ENCODE assay signal across 9 mouse cellular contexts in genomic region chr7:43671064-43671808, GRCm38 (mm10). TPM values are rescaled to one million over a fixed set of nuclear protein-coding genes. Genes with fewer than 3 reads are reported as not detected.
DNase-seq lines count a peak whose midpoint lies in the region; ATAC-seq lines count a peak whose summit lies in the region.
"Had no signal": no experiment of that assay in that cellular context is flagged by ENCODE, and none has a peak within 500 bp of the region (broad histone marks: within the 10 kb centered on the region; RNA-seq: fewer than 3 reads in every experiment).

No protein-coding gene starts in this region.

- H3K9me3 ChIP-seq in lung, embryonic 15.5 days = no peaks in the 10 kb centered on the region
- H3K9me3 ChIP-seq in limb, embryonic 11.5 days (ENCODE audit: control insufficient read depth, low read length) = no peaks in the 10 kb centered on the region
- no peaks in the 10 kb centered on the region for H3K9me3 ChIP-seq in neural tube, embryonic 15.5 days (replicated peaks)

- WGBS in lung, embryonic 15.5 days = 66% methylated on average over 11 of the region's 11 CpGs
- WGBS in limb, embryonic 11.5 days = 70% methylated on average over 11 of the region's 11 CpGs
- 69% methylated on average over 11 of the region's 11 CpGs for WGBS in neural tube, embryonic 15.5 days

- peaks cover 8% of the 10 kb centered on the region for H3K4me1 ChIP-seq in lung, embryonic 15.5 days
- peaks cover 5% of the 10 kb centered on the region for H3K4me1 ChIP-seq in limb, embryonic 11.5 days (ENCODE audit: control insufficient read depth, insufficient read depth, low read length)
- H3K4me1 ChIP-seq in neural tube, embryonic 15.5 days = peaks cover 13% of the 10 kb centered on the region

- peak overlapping the region; percentile 65 for H3K4me3 ChIP-seq in lung, embryonic 15.5 days
- H3K4me3 ChIP-seq in limb, embryonic 11.5 days (ENCODE audit: low read depth, low read length) = peak overlapping the region; percentile 63
- H3K4me3 ChIP-seq in neural tube, embryonic 15.5 days (replicated peaks) = peak overlapping the region; percentile 66

- H3K9ac ChIP-seq in lung, embryonic 15.5 days = no peak overlapping the region
- peak overlapping the region; percentile 44; the same call in 1 of the 2 replicates for H3K9ac ChIP-seq in limb, embryonic 11.5 days (ENCODE audit: low read length)
- peak overlapping the region; percentile 72 for H3K9ac ChIP-seq in neural tube, embryonic 15.5 days (replicated peaks)

- H3K27ac ChIP-seq in lung, embryonic 15.5 days = 0 out of 2 replicates have a peak overlapping the region, but pooled peaks have one; percentile 20
- H3K27ac ChIP-seq in limb, embryonic 11.5 days (replicated peaks; ENCODE audit: low read depth, low read length) = no peak overlapping the region
- peak overlapping the region; percentile 43; the same call in 1 of the 2 replicates for H3K27ac ChIP-seq in neural tube, embryonic 15.5 days (replicated peaks)

- ATAC-seq in lung, embryonic 15.5 days (ENCODE audit: borderline replicate concordance, extremely low read depth, low FRiP score, low TSS enrichment) = no peak; the same call in 1 of the 2 replicates
- ATAC-seq in limb, embryonic 11.5 days (ENCODE audit: insufficient number of reproducible peaks, low FRiP score, low TSS enrichment, low read depth) = peak; percentile 33; the same call in 1 of the 2 replicates
- peak; percentile 58 for ATAC-seq in neural tube, embryonic 15.5 days (ENCODE audit: low FRiP score)
- no peak for ATAC-seq in monocyte, adult 5-6 weeks (replicated peaks; ENCODE audit: insufficient number of reproducible peaks, low FRiP score, low TSS enrichment, poor library complexity, severe bottlenecking)

- H3K27me3 ChIP-seq in lung, embryonic 15.5 days = no peaks in the 10 kb centered on the region
- no peaks in the 10 kb centered on the region for H3K27me3 ChIP-seq in limb, embryonic 11.5 days (ENCODE audit: control insufficient read depth, insufficient read depth, low read length)
- no peaks in the 10 kb centered on the region for H3K27me3 ChIP-seq in neural tube, embryonic 15.5 days (replicated peaks)

- DNase-seq in adrenal gland, adult (ENCODE audit: inconsistent age in 2 of 2, low spot score in 1 of 2) = peak; percentile 40 to 60
- DNase-seq in adrenal gland, postnatal 25 days = no peak
- no peak for DNase-seq in lung, adult 18-20 months
- DNase-seq in limb, embryonic 11.5 days (ENCODE audit: low spot score) = no peak
- DNase-seq in left cerebral cortex, postnatal 10 days (ENCODE audit: extremely low spot score in 1 of 2, low spot score in 2 of 2) = no peak

- intact Hi-C loops in left cerebral cortex, postnatal 10 days (cut with DNase I) = no loop called here

- H3K36me3 ChIP-seq in lung, embryonic 15.5 days = peaks cover 14% of the 10 kb centered on the region
- H3K36me3 ChIP-seq in limb, embryonic 11.5 days (ENCODE audit: control insufficient read depth, insufficient read depth, low read length) = peaks cover 9% of the 10 kb centered on the region
- peaks cover 19% of the 10 kb centered on the region for H3K36me3 ChIP-seq in neural tube, embryonic 15.5 days

- peak overlapping the region; percentile 79 for H3K4me2 ChIP-seq in lung, embryonic 15.5 days
- H3K4me2 ChIP-seq in limb, embryonic 11.5 days (ENCODE audit: low read depth, severe bottlenecking) = peak overlapping the region; percentile 34
- peak overlapping the region; percentile 69 for H3K4me2 ChIP-seq in neural tube, embryonic 15.5 days

RNA-seq across cellular contexts. Expression of gene Ctu1, which starts 0.6 kb away (rescaled TPM):
- 11.1 and 13.4 TPM in 2 replicates for total RNA-seq in adrenal gland, postnatal 25 days (2021)
- polyA plus RNA-seq in lung, embryonic 15.5 days (2015; fragmentation: Nextera tagmentation; extraction: Ambion mirVana) = 13.9 and 14.2 TPM in 2 replicates
- 10.5 and 10.8 TPM in 2 replicates for polyA plus RNA-seq in limb, embryonic 11.5 days (2014; fragmentation: Nextera tagmentation; extraction: Ambion mirVana)
- 19.9 and 22.3 TPM in 2 replicates for polyA plus RNA-seq in neural tube, embryonic 15.5 days (2015; fragmentation: Nextera tagmentation; extraction: Ambion mirVana)
- 10 to 100 TPM; 12.4 TPM for total RNA-seq in left cerebral cortex, postnatal 10 days (2021)
- total RNA-seq in monocyte, adult 5-6 weeks (2017) = 3.4 to 6.1 TPM (median 5.4 TPM) in 3 replicates

RNA-seq across cellular contexts. Expression of gene Siglece, which starts 11.3 kb away (rescaled TPM):
- total RNA-seq in adrenal gland, postnatal 25 days (2021) = 1.9 and 2.1 TPM in 2 replicates
- 0.74 and 1.0 TPM in 2 replicates for polyA plus RNA-seq in lung, embryonic 15.5 days (2015; fragmentation: Nextera tagmentation; extraction: Ambion mirVana)
- 0.17 and 0.33 TPM in 2 replicates for polyA plus RNA-seq in limb, embryonic 11.5 days (2014; fragmentation: Nextera tagmentation; extraction: Ambion mirVana)
- 0.23 and 0.56 TPM in 2 replicates for polyA plus RNA-seq in neural tube, embryonic 15.5 days (2015; fragmentation: Nextera tagmentation; extraction: Ambion mirVana)
- total RNA-seq in left cerebral cortex, postnatal 10 days (2021) = 1 to 10 TPM; 1.1 TPM
- total RNA-seq in monocyte, adult 5-6 weeks (2017) = 5.3 to 8.1 TPM (median 5.7 TPM) in 3 replicates

RNA-seq across cellular contexts. Expression of gene Klk14, which starts 19.0 kb away (rescaled TPM):
- total RNA-seq in adrenal gland, postnatal 25 days (2021) = not detected in 2 replicates
- polyA plus RNA-seq in lung, embryonic 15.5 days (2015; fragmentation: Nextera tagmentation; extraction: Ambion mirVana) = not detected in 2 replicates
- polyA plus RNA-seq in limb, embryonic 11.5 days (2014; fragmentation: Nextera tagmentation; extraction: Ambion mirVana) = not detected in 2 replicates
- polyA plus RNA-seq in neural tube, embryonic 15.5 days (2015; fragmentation: Nextera tagmentation; extraction: Ambion mirVana) = not detected in 2 replicates
- total RNA-seq in left cerebral cortex, postnatal 10 days (2021) = not detected
- not detected in 3 replicates for total RNA-seq in monocyte, adult 5-6 weeks (2017)
- total RNA-seq: common myeloid progenitor, adult 5-6 weeks had no signal

RNA-seq across cellular contexts. Expression of gene Ceacam18, which starts 36.7 kb away (rescaled TPM):
- total RNA-seq in adrenal gland, postnatal 25 days (2021) = not detected in 2 replicates
- not detected in 2 replicates for polyA plus RNA-seq in lung, embryonic 15.5 days (2015; fragmentation: Nextera tagmentation; extraction: Ambion mirVana)
- polyA plus RNA-seq in limb, embryonic 11.5 days (2014; fragmentation: Nextera tagmentation; extraction: Ambion mirVana) = not detected in 2 replicates
- 0.36 TPM in 1 of 2 replicates, not detected in the other for polyA plus RNA-seq in neural tube, embryonic 15.5 days (2015; fragmentation: Nextera tagmentation; extraction: Ambion mirVana)
- total RNA-seq in left cerebral cortex, postnatal 10 days (2021) = under 1 TPM in 1 of 2 experiments, not detected in 1; 0.18 TPM
- not detected in 3 replicates for total RNA-seq in monocyte, adult 5-6 weeks (2017)
- total RNA-seq: common myeloid progenitor, adult 5-6 weeks had no signal

RNA-seq across cellular contexts. Expression of gene Klk13, which starts 41.1 kb away (rescaled TPM):
- total RNA-seq in adrenal gland, postnatal 25 days (2021) = not detected in 2 replicates
- polyA plus RNA-seq in lung, embryonic 15.5 days (2015; fragmentation: Nextera tagmentation; extraction: Ambion mirVana) = 2.6 and 3.0 TPM in 2 replicates
- 0.48 and 1.0 TPM in 2 replicates for polyA plus RNA-seq in limb, embryonic 11.5 days (2014; fragmentation: Nextera tagmentation; extraction: Ambion mirVana)
- polyA plus RNA-seq in neural tube, embryonic 15.5 days (2015; fragmentation: Nextera tagmentation; extraction: Ambion mirVana) = 0.17 and 0.38 TPM in 2 replicates
- not detected for total RNA-seq in left cerebral cortex, postnatal 10 days (2021)
- not detected in 3 replicates for total RNA-seq in monocyte, adult 5-6 weeks (2017)
- total RNA-seq: common myeloid progenitor, adult 5-6 weeks had no signal

Comparison
In these comparisons a context has a peak if more than half of its experiments do, and no peak if none do; other contexts are left out.
1. DNase-seq: peak in adrenal gland, adult (2 of 2); none in adrenal gland, postnatal 25 days (single experiment), lung, adult 18-20 months (0 of 2), limb, embryonic 11.5 days (single experiment) and left cerebral cortex, postnatal 10 days (0 of 2).
2. ATAC-seq: peak in limb, embryonic 11.5 days (single experiment) and neural tube, embryonic 15.5 days (single experiment); none in lung, embryonic 15.5 days (single experiment) and monocyte, adult 5-6 weeks (single experiment).
3. Peak in every context shown above with its lines, with median percentiles within 50 percentile points of each other: H3K4me2 ChIP-seq and H3K4me3 ChIP-seq.